Mouse (Mus musculus) heart, embryonic 13.5 days (tissue): ENCODE data around the gene Ncapg2. TPM values are rescaled to one million over a fixed set of nuclear protein-coding genes. Genes with fewer than 3 reads are reported as not detected.

Experiments
- ATAC-seq: fragments of 200-750 bp; cut with Nextera tagmentation; 2 replicates; pipeline ENCODE4 v1.8.0; 2017; ENCODE audit warnings: moderate TSS enrichment; ENCODE audit not compliant: insufficient number of reproducible peaks, low FRiP score, low TSS enrichment; ENCODE audit errors: extremely low read depth
- H3K27ac ChIP-seq: fragments of 300-500 bp; sonication (generic); replicated peaks from 2 replicates; pipeline ENCODE4 v1.5.1; 2015; ENCODE audit warnings: moderate library complexity, mild to moderate bottlenecking, inconsistent platforms
- H3K27me3 ChIP-seq: fragments of 300-500 bp; sonication (generic); replicated peaks from 2 replicates; pipeline ENCODE4 v1.6.1; 2015; ENCODE audit warnings: mild to moderate bottlenecking, inconsistent platforms
- H3K36me3 ChIP-seq: fragments of 300-500 bp; sonication (generic); 2 replicates; pipeline ENCODE4 v1.6.1; 2015; ENCODE audit warnings: mild to moderate bottlenecking, inconsistent platforms
- H3K4me1 ChIP-seq: fragments of 300-500 bp; sonication (generic); 2 replicates; pipeline ENCODE4 v1.6.1; 2015; ENCODE audit warnings: inconsistent platforms
- H3K4me2 ChIP-seq: fragments of 300-500 bp; sonication (generic); 2 replicates; pipeline ENCODE4 v1.6.1; 2015; ENCODE audit warnings: inconsistent platforms, mild to moderate bottlenecking, moderate library complexity
- H3K4me3 ChIP-seq: fragments of 300-500 bp; sonication (generic); 2 replicates; pipeline ENCODE4 v1.5.1; 2015; ENCODE audit warnings: moderate library complexity, mild to moderate bottlenecking, inconsistent platforms
- H3K9ac ChIP-seq: fragments of 300-500 bp; sonication (generic); 2 replicates; pipeline ENCODE4 v1.6.1; 2015; ENCODE audit warnings: inconsistent platforms, mild to moderate bottlenecking, moderate library complexity
- H3K9me3 ChIP-seq: fragments of 300-500 bp; sonication (generic); 2 replicates; pipeline ENCODE4 v1.6.1; 2016; ENCODE audit warnings: inconsistent platforms
- WGBS: fragments of 180-500 bp; shearing (Covaris S2); methylation state at CpG from one replicate; pipeline ENCODE4 v1.1.7; 2015; ENCODE audit warnings: mixed read lengths; 5-methylcytosine and 5-hydroxymethylcytosine counted together
- polyA plus RNA-seq: library from polyadenylated mRNA; unstranded; fragments of >200 nt; fragmentation: Nextera tagmentation; extraction: Ambion mirVana; gene quantifications from 2 replicates; pipeline ENCODE4 v1.2.1, GENCODE M21; 2015

The Ncapg2 gene
- 21.2 and 21.9 TPM in 2 replicates for polyA plus RNA-seq

DNA sequence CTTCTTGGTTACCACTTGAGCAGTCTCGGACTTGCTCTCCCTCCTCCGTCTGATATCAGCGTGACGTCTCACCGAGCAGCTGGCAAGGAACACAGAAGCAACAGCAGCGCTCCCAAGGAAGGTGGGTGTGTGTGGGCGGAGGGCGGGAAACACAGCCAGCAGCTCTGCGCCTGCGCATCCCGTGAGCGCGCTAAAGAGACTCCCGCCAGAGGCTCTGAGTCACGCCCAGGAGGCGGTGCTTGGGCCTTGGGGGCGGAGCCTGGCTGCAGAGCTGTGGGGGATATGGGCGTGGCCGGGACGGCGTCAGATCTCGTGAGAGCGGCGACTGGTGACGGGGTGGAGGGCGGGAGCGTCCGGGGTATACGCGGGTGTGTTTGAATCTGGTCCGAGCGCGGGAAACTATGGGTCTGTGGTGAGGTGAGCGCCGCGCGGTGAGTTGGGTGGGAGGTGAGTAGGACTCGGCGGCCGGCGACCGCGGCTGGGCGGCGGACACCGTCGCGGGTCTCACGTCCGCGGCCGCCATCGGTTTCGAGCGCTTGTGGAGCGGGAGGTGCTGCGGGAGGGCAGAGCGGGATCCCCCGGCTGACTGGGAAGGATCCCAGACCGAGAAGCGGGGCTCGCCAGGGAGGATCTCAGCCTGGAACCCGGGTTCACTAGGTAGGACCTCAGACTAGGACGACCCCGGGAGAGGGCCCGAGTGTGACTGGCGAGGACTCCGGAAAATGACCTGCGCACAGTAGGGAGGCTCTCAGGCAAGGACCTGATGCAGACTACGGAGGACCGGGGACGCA, at the start of gene Ncapg2:
Ncapg2 (plus strand) TSS at position 358 of the 791 bp plus-strand sequence.
- WGBS, result under 1% methylated on average over 65 of the region's 72 CpGs
- peak within 1 kb of the TSS; percentile 22 for H3K27ac ChIP-seq
- H3K36me3 ChIP-seq, result peaks cover 55% of the 10 kb centered on the region
- peak within 1 kb of the TSS; percentile 77 for H3K4me3 ChIP-seq
- peak; percentile 100 for ATAC-seq
- H3K4me1 ChIP-seq, result peaks cover 17% of the 10 kb centered on the region
- H3K9ac ChIP-seq, result peak within 1 kb of the TSS; percentile 90
- peak within 1 kb of the TSS; percentile 95 for H3K4me2 ChIP-seq
- no peaks in the 10 kb centered on the region for H3K27me3 ChIP-seq
- peaks cover 30% of the 10 kb centered on the region for H3K9me3 ChIP-seq

DNA sequence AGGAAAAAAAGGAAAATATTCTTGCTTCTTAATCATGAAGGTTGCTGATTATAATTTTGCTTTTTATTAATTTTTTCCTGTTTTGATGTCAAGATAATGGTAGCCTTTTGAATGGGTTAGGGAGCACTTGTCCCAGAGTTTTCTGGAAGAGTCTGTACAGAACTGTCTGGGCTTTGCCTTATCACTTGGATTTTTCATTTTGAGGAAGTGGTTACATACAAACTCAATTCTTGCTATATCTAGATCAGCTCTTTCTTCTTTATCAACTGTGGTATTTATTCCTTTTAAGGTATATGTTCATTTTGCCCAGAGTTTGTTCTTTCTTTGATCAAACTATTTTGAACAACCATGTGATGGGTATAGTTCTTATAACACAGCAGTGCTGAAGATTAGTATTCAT, 43.1 kb upstream of the Ncapg2 start:
- Histone ChIP-seq H3K9ac (no peak overlapping the region), H3K27ac (no peak overlapping the region), H3K27me3 (no peaks in the 10 kb centered on the region), H3K4me2 (no peak overlapping the region), H3K36me3 (peaks cover 68% of the 10 kb centered on the region), H3K4me1 (no peaks in the 10 kb centered on the region), H3K9me3 (no peaks in the 10 kb centered on the region), H3K4me3 (no peak overlapping the region)
- ATAC-seq, result no peak

DNA sequence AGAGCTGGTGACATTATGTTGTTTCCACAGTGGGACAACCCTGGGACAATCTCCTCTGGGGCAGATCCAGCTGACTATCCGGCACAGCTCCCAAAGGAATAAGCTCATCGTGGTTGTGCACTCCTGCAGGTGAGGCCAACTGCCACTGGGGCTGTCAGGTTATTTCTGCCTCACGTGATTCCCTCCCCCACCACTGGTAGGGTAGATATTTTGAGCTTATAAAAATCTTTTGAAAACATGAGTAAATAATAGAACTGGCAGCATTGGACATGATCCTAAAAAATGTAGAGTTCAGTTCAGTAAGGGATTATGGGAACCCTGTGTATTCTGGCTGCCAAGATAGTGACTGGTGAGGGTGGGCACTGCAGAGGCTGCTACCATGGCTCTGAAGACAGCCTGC, 38.3 kb upstream of the Ncapg2 start:
- no peaks in the 10 kb centered on the region for H3K9me3 ChIP-seq
- ATAC-seq, result no peak
- H3K36me3 ChIP-seq, result peaks cover 64% of the 10 kb centered on the region
- H3K4me2 ChIP-seq, result no peak overlapping the region
- no peak overlapping the region for H3K9ac ChIP-seq
- no peaks in the 10 kb centered on the region for H3K4me1 ChIP-seq
- 84% methylated on average over 3 of the region's 3 CpGs for whole genome bisulfite sequencing
- no peaks in the 10 kb centered on the region for H3K27me3 ChIP-seq
- H3K27ac ChIP-seq, result no peak overlapping the region
- H3K4me3 ChIP-seq, result no peak overlapping the region

DNA sequence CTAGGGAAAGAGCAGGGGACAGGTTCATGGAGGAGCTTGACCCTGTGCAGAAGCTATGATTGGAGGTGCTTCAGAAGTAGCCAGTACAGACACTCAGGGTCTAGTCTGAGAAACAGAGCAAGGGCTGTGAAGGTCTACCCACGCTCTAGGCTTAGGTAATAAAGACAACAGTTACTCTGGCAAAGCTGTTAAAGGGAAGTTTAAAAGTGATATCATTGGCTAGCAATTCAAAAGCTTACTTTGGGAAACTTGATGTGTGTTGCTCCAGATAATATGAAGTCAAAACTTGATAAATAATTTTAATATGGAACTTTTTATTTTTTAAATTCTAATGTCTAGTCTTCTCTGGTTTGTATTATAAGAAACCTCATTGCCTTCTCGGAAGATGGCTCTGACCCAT, 37.9 kb upstream of the Ncapg2 start:
- Histone ChIP-seq H3K27me3 (no peaks in the 10 kb centered on the region), H3K4me1 (no peaks in the 10 kb centered on the region), H3K9ac (no peak overlapping the region), H3K27ac (no peak overlapping the region), H3K36me3 (peaks cover 64% of the 10 kb centered on the region), H3K4me2 (no peak overlapping the region), H3K4me3 (no peak overlapping the region), H3K9me3 (no peaks in the 10 kb centered on the region)
- 84% methylated on average over 2 of the region's 2 CpGs for whole genome bisulfite sequencing
- no peak for ATAC-seq

DNA sequence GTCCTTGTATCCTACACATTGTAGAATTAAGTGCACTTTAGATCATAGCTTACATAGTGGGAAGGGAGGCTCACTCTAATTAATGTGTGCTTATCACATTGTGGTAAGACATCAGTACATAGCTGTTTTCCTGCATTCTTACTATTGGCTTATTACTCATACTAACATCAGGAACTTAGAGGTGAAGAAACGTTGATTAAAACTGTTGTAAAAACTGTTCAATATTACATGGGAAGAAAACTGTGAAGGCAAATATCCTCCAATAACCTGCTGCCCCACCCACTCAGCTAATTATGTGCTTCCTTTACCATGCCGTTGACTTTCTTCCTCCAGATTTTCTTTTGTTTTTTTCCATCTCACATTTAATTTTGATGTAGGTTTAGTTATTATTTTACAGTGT, 36.3 kb upstream of the Ncapg2 start:
- no peaks in the 10 kb centered on the region for H3K27me3 ChIP-seq
- WGBS, result 69% methylated on average over 2 of the region's 2 CpGs
- ATAC-seq, result no peak

DNA sequence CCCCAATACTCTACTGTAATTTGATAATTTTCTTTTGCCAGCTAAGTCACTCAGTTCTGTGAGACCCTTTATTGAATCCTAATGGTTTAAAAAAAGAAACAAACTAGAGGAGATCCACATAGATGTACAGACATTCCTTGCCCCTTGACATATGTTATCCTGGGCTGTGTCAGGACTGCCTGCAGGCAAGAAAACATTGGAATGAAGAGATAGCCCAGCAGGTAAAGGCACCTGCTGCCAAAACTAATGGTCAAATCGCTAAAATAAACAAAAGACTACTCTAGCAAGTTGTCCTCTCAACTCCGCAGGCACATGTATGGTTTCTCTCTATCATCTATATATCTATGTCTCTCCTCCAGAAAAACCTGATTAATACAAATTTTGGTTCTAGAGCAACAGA, 22.1 kb upstream of the Ncapg2 start:
- Histone ChIP-seq H3K27me3 (no peaks in the 10 kb centered on the region), H3K4me2 (no peak overlapping the region), H3K27ac (no peak overlapping the region), H3K36me3 (peaks cover 12% of the 10 kb centered on the region), H3K9ac (no peak overlapping the region), H3K4me3 (no peak overlapping the region), H3K4me1 (peaks cover 3% of the 10 kb centered on the region; the same call in 1 of the 2 replicates), H3K9me3 (no peaks in the 10 kb centered on the region)
- ATAC-seq, result no peak
- WGBS, result 72% methylated on average over 2 of the region's 2 CpGs

More for the DNA sequence above, 36.3 kb upstream of the Ncapg2 start:
- no peak overlapping the region for H3K9ac ChIP-seq
- peaks cover 62% of the 10 kb centered on the region for H3K36me3 ChIP-seq
- H3K4me3 ChIP-seq, result no peak overlapping the region
- no peak overlapping the region for H3K4me2 ChIP-seq
- H3K9me3 ChIP-seq, result no peaks in the 10 kb centered on the region
- H3K4me1 ChIP-seq, result no peaks in the 10 kb centered on the region
- no peak overlapping the region for H3K27ac ChIP-seq

DNA sequence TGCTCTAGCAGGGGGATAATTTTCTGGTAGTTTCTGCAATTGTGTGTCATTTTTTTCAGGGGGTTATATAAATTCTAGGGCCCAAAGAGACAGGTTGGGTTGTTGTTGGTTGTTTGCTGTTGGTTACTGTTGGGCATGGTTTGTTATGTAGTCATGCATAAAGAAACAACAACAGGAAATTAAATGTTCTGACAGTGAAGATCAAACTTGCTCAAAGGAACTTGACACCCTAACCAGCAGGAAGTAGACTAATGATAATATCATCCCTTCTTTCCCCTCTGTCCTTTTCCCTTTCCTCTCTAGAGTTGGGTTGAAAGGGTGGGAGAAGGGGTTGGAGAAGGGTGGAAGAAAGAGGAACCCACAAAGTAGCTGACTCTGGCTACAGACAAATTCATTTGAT, 21.2 kb upstream of the Ncapg2 start:
- Histone ChIP-seq H3K9me3 (no peaks in the 10 kb centered on the region), H3K9ac (no peak overlapping the region), H3K4me2 (no peak overlapping the region), H3K27ac (no peak overlapping the region), H3K4me3 (no peak overlapping the region), H3K27me3 (no peaks in the 10 kb centered on the region), H3K4me1 (peaks cover 3% of the 10 kb centered on the region; the same call in 1 of the 2 replicates), H3K36me3 (peaks cover 12% of the 10 kb centered on the region)
- no peak for ATAC-seq

DNA sequence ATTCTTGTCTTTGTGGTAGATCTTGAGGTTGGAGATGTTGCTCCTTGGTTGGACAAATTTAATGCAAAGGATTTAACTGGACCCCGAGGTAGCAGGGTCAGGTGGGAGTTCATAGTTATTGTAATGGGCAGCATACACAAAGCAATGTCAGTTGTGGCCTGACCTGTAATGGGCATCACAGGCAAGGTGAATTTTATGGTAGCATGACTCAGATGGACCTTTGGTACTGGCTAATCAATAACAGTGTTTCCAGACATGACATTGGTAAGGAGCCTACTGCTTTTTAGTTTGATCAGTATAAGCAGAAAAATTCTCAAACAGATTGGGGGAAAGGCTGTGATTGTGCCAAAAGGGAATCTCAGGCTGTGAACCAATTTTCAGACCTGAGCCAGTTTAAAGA, 18.4 kb upstream of the Ncapg2 start:
- H3K27ac ChIP-seq, result no peak overlapping the region
- H3K9ac ChIP-seq, result no peak overlapping the region
- ATAC-seq, result no peak
- H3K27me3 ChIP-seq, result no peaks in the 10 kb centered on the region
- 59% methylated on average over 1 of the region's 1 CpGs for WGBS
- no peak overlapping the region for H3K4me3 ChIP-seq
- H3K4me1 ChIP-seq, result peaks cover 11% of the 10 kb centered on the region; the same call in 1 of the 2 replicates
- no peak overlapping the region for H3K4me2 ChIP-seq
- H3K9me3 ChIP-seq, result no peaks in the 10 kb centered on the region
- no peaks in the 10 kb centered on the region for H3K36me3 ChIP-seq

DNA sequence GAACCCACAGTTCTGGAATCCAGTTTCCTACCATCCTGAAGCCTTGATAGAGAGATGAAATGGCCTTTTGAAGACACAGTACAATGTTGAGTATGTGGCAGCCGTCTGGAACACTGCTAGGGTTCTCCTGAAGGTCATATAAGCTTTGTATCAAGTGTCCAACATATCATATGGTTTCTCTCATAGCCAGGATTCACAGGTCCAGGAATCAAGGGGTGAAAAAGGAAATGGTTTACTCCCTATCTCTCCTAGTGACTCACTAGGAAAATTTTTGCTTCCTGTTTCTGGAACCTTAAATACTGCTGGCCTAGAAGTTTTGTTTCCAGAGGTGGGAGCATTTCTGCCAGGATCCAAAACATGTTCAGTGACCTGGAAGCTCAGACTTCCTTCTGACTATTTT, 15.3 kb upstream of the Ncapg2 start:
- Histone ChIP-seq H3K4me2 (no peak overlapping the region), H3K9ac (no peak overlapping the region), H3K4me3 (no peak overlapping the region), H3K27ac (peak overlapping the region; percentile 62), H3K9me3 (no peaks in the 10 kb centered on the region), H3K36me3 (no peaks in the 10 kb centered on the region), H3K4me1 (peaks cover 8% of the 10 kb centered on the region; the same call in 1 of the 2 replicates), H3K27me3 (no peaks in the 10 kb centered on the region)
- ATAC-seq, result no peak
- 11% methylated on average over 1 of the region's 1 CpGs for WGBS

DNA sequence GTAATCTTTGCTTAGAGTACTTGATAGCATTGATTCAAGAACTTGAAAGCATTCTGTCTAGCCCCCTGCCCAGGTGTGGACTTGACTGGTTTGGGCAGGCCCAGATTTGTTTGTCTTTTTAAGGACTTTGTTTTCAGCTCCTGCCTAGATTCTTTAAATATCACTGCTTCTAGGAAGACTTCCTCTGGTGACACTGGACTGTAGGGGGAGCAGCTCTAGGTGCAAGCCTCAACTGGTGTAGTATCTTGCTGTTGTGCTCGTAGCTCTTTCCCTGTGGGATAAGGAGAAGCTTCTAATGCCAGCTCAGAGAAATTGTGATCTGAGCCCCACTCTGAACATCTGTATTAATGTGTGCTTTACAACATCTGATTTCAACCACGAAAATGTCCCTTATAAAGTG, 10.9 kb upstream of the Ncapg2 start:
- 67% methylated on average over 2 of the region's 2 CpGs for WGBS
- Histone ChIP-seq H3K4me1 (peaks cover 8% of the 10 kb centered on the region; the same call in 1 of the 2 replicates), H3K9me3 (no peaks in the 10 kb centered on the region), H3K4me2 (no peak overlapping the region), H3K27ac (no peak overlapping the region), H3K4me3 (no peak overlapping the region), H3K27me3 (no peaks in the 10 kb centered on the region), H3K9ac (no peak overlapping the region), H3K36me3 (0 out of 2 replicates have a peak, but pooled peaks cover 2% of the 10 kb centered on the region)
- ATAC-seq, result no peak

DNA sequence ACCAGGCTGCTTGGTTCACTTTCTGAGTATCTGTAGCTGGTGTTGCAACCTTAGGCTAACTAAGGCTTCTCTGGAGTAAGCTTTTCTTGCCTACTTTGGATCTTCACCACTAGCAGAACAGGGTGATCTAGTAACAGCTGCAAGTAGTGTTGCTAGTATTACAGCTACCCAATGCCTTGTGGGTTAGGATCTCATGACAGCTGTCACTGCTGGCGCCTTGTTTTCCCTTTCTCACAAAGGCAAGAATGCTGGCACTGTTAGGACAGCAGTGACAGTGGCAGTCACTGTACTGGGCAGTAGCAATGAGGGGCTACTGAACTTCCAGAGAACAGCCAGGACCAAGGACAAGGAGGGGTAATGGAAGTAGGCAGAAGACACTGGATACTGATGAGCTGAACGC, 9.9 kb upstream of the Ncapg2 start:
- 81% methylated on average over 2 of the region's 2 CpGs for WGBS
- no peak for ATAC-seq

More for the DNA sequence above, 9.9 kb upstream of the Ncapg2 start:
- Histone ChIP-seq H3K9me3 (no peaks in the 10 kb centered on the region), H3K4me2 (no peak overlapping the region), H3K4me1 (peaks cover 1% of the 10 kb centered on the region; the same call in 1 of the 2 replicates), H3K36me3 (0 out of 2 replicates have a peak, but pooled peaks cover 3% of the 10 kb centered on the region), H3K27ac (no peak overlapping the region), H3K27me3 (no peaks in the 10 kb centered on the region), H3K9ac (no peak overlapping the region), H3K4me3 (no peak overlapping the region)
